Mouse (Mus musculus) stomach, postnatal 0 days (tissue): ENCODE measurements around the gene Gm45711.

Source experiments
- CTCF ChIP-seq: IDR thresholded peaks from 2 replicates; pipeline ENCODE4 v1.5.1; 2016; ENCODE audit warnings: antibody characterized with exemption, low read depth, mild to moderate bottlenecking, moderate library complexity
- EP300 ChIP-seq: optimal IDR thresholded peaks from 2 replicates; pipeline ENCODE3; 2016; ENCODE audit warnings: antibody characterized with exemption

DNA sequence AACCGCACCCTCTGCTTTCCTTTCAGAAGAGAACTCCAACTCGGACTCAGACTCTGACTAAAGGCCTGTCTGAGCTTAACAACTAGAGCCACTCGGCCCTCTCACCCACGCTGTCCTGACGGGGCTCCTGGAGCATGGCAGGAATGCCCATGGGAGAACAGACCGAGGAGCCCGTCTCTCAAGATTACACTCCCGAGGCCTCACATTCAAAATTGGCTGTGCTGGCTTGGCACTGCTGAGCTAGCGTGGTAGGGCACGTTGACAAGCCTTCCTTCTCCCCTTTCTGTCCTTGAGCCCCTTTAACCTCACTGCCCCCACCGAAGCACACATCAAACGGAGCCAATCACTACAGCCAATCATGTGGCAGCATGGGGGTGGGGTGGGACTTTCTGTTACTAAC, 36.8 kb upstream of the Gm45711 start:
- TF ChIP-seq EP300 (no peak), CTCF (no peak)
